Mouse (Mus musculus): ENCODE data around the gene Efcab11. TPM values are rescaled to one million over a fixed set of nuclear protein-coding genes. Genes with fewer than 3 reads are reported as not detected.

Gene Efcab11
- total and polyA plus RNA-seq, 3 experiments, result 2.5 to 3.5 TPM; not detected in 1

DNA sequence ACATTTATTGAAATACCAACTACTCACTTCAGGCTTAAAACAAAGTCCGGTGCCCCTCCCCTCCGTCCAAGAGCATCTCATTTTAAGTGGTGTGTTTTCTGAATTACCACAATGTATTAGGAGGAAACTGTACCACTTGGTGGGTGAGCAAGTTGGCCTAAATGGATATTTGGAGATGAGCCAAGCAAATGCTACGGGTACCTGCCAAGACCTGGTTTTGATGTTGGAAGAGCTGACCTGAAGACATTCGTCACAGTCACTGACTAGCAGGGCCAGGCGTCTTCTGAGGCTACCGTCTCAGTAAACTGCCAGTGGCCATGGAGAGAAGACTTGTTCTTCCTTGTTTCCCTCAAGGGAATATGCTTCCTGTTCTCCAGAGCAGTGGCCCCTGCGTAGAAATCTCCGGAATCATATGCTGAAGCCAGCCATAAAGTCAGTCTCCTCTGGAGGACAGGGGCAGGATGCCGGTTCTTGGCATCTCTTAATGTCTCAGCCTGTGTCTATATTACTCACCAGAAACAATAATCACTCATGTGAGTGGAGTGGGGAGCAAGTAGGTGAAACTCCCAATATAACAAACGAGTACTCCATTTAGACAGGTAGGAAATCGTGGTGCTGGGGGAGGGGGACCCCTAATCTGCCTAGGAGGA lies 198.7 kb downstream of the Efcab11 start:
- Histone ChIP-seq H3K9ac (ENCODE audit: control insufficient read depth, low read depth, low read length, poor library complexity, severe bottlenecking) (no peak overlapping the region), H3K4me1 (ENCODE audit: control insufficient read depth in 1 of 2, insufficient read depth in 2 of 2, low read length in 2 of 2) (no peaks in the 10 kb centered on the region), H3K27me3 (ENCODE audit: control insufficient read depth in 1 of 2, insufficient read depth in 2 of 2, low read length in 2 of 2) (no peaks in the 10 kb centered on the region), H3K36me3 (ENCODE audit: control insufficient read depth in 1 of 2, insufficient read depth in 2 of 2, low read length in 2 of 2) (no peaks in the 10 kb centered on the region), H3K79me2 (ENCODE audit: control insufficient read depth, insufficient read depth, low read length, poor library complexity) (no peaks in the 10 kb centered on the region), H3K9me3 (replicated peaks; ENCODE audit: insufficient read depth, low read length) (no peaks in the 10 kb centered on the region), H3K4me3 (ENCODE audit: control insufficient read depth in 1 of 2, insufficient read depth in 1 of 2, low read depth in 2 of 2, low read length in 2 of 2) (no peak overlapping the region), H3K27ac (ENCODE audit: control insufficient read depth, low read depth, low read length) (no peak overlapping the region)
- no peak for TF ChIP-seq POLR2A (IDR thresholded peaks at IDR 0.05; ENCODE audit: control insufficient read depth in 1 of 2, insufficient read depth in 1 of 2, low read depth in 1 of 2, low read length in 2 of 2, poor library complexity in 1 of 2)
- no peak for TF ChIP-seq BHLHE40 (IDR thresholded peaks at IDR 0.05; ENCODE audit: borderline replicate concordance, low read depth, low read length)
- TF ChIP-seq TBP (IDR thresholded peaks at IDR 0.05; ENCODE audit: low read depth, low read length), result no peak
- TF ChIP-seq SIN3A (IDR thresholded peaks at IDR 0.05; ENCODE audit: low read length), result no peak
- no peak for TF ChIP-seq UBTF (IDR thresholded peaks at IDR 0.05; ENCODE audit: borderline replicate concordance, insufficient read depth, low read depth, low read length)
- no peak for TF ChIP-seq CHD1 (IDR thresholded peaks at IDR 0.05; ENCODE audit: low read depth, low read length)
- no peak for TF ChIP-seq ETS1 (IDR thresholded peaks at IDR 0.05; ENCODE audit: low read depth, low read length)
- TF ChIP-seq ZKSCAN1 (IDR thresholded peaks at IDR 0.05; ENCODE audit: low read depth, low read length), result no peak
- TF ChIP-seq SMC3 (IDR thresholded peaks at IDR 0.05; ENCODE audit: low read depth, low read length), result no peak
- no peak for TF ChIP-seq USF2 (IDR thresholded peaks at IDR 0.05; ENCODE audit: borderline replicate concordance in 1 of 2, insufficient read depth in 1 of 2, low read depth in 1 of 2, low read length in 2 of 2)
- no peak for TF ChIP-seq USF1 (IDR thresholded peaks at IDR 0.05; ENCODE audit: low read depth, low read length)
- no peak for TF ChIP-seq POLR2AphosphoS5 (IDR thresholded peaks at IDR 0.05; ENCODE audit: borderline replicate concordance, low read depth, low read length)
- no peak for TF ChIP-seq GATA1 (IDR thresholded peaks at IDR 0.05; ENCODE audit: low read depth, low read length)
- no peak for DNase-seq (ENCODE audit: low read depth, low spot score)

DNA sequence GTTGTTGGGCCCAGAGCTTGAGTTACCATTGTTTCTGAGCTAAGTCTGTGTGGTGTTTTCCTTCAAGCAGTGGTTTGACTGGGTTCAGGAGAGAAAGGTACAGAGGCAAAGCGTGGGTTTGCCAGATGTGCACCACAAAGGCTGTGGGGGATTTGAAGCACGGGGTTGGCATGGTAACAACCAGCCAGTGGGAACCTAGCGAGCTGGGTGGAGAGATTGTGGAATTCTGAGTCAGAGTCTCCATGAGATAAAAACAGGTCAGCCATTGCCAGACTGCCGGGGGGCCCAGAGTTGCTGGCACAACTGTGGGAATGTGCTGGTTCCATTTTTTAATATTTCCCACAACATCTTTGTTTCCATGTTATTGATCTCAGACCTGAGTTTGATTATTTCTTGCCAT lies 202.6 kb downstream of the Efcab11 start:
- Histone ChIP-seq H3K9me3 (replicated peaks; ENCODE audit: insufficient read depth, low read length) (no peaks in the 10 kb centered on the region), H3K36me3 (ENCODE audit: control insufficient read depth in 1 of 2, insufficient read depth in 2 of 2, low read length in 2 of 2) (no peaks in the 10 kb centered on the region), H3K79me2 (ENCODE audit: control insufficient read depth, insufficient read depth, low read length, poor library complexity) (no peaks in the 10 kb centered on the region), H3K27me3 (ENCODE audit: control insufficient read depth in 1 of 2, insufficient read depth in 2 of 2, low read length in 2 of 2) (no peaks in the 10 kb centered on the region), H3K4me3 (ENCODE audit: control insufficient read depth in 1 of 2, insufficient read depth in 1 of 2, low read depth in 2 of 2, low read length in 2 of 2) (no peak overlapping the region), H3K9ac (ENCODE audit: control insufficient read depth, low read depth, low read length, poor library complexity, severe bottlenecking) (no peak overlapping the region), H3K27ac (ENCODE audit: control insufficient read depth, low read depth, low read length) (no peak overlapping the region), H3K4me1 (ENCODE audit: control insufficient read depth in 1 of 2, insufficient read depth in 2 of 2, low read length in 2 of 2) (no peaks in the 10 kb centered on the region)
- TF ChIP-seq ZNF384 (IDR thresholded peaks at IDR 0.05; ENCODE audit: low read depth, low read length) (no peak), TCF12 (IDR thresholded peaks at IDR 0.05; ENCODE audit: low read depth, low read length) (no peak), NELFE (IDR thresholded peaks at IDR 0.05; ENCODE audit: low read depth, low read length) (no peak)
- no peak for DNase-seq (ENCODE audit: low read depth, low spot score)
